Mouse (Mus musculus): ENCODE data around the gene Pias3. TPM values are rescaled to one million over a fixed set of nuclear protein-coding genes. Genes with fewer than 3 reads are reported as not detected.
"Not testable (repeated sequence)": the region's sequence is repeated elsewhere in the genome, so short reads cannot be mapped to it uniquely, and the experiment has no call there.

Pias3 gene
- polyA plus RNA-seq, 1 experiment from 2014 or later: 48.3 TPM

DNA sequence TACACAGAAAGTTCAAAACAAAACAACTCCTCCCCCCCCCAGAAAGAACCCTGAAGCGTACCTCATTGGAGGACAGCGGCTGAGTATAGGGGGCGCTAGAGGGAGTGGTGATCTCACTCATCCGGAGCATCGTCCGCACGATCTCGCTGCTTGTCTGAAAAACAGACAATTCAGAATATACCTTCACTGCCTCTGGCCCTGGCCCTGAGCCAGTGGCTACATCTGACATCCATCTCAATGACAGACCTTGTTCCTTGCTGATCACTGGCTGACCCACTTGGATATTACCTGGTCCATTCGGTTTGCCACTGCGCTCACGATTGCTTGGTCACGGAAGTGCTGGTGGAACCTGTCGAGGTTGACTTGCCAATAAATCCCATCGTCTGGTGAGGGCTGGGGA lies 23.0 kb downstream of the Pias3 start:
- WGBS: 44% methylated on average over 14 of the region's 14 CpGs
- Histone ChIP-seq H3K27ac (no peak overlapping the region), H3K36me3 (peaks cover 92% of the 10 kb centered on the region), H3K9me3 (no peaks in the 10 kb centered on the region), H3K4me3 (no peak overlapping the region), H3K27me3 (ENCODE audit: insufficient read depth, poor library complexity, severe bottlenecking) (no peaks in the 10 kb centered on the region), H3K4me1 (replicated peaks) (peaks cover 8% of the 10 kb centered on the region; the same call in 1 of the 2 replicates)
- peak; percentile 44 for DNase-seq (ENCODE audit: low spot score)

DNA sequence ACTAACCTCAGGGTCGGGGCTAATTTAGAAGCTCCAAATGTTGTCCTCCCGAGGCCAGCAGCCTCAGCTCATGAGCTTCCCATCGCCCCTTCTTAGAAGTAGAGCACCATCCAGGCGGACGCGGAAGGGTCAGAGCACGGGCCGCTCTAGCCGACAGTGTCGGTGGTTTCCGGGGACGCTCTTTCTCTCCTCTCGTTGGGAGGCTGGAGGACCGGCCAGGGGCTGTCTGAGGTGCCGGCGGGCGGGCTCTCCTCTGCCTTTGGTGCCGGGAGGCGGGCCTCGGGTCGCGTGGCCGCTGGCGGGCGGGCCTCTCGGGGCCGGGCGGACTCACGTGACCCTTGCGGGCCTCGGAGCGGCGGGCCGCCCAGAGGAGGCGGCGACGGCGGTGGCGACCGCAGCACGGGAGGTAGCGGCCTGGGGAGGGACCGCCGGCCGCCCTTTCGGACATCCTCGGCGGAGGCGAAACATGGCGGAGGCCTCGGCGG lies 31.2 kb downstream of the Pias3 start, which contains the start of the genes Polr3c and Rnf115:
Gene Polr3c, minus strand, starts transcription at position 286 of the 485 bp plus-strand sequence.
Gene Rnf115, plus strand, starts transcription at position 322 of the 485 bp plus-strand sequence.
- H3K27me3 ChIP-seq (ENCODE audit: insufficient read depth, poor library complexity, severe bottlenecking): no peaks in the 10 kb centered on the region
- H3K36me3 ChIP-seq: peaks cover 28% of the 10 kb centered on the region
- peak; percentile 95 for DNase-seq (ENCODE audit: low spot score)
- H3K4me3 ChIP-seq: peak within 1 kb of the TSS; percentile 87
- H3K27ac ChIP-seq: peak within 1 kb of the TSS; percentile 94
- H3K9me3 ChIP-seq: no peaks in the 10 kb centered on the region
- WGBS: under 1% methylated on average over 52 of the region's 52 CpGs
- H3K4me1 ChIP-seq (replicated peaks): peaks cover 35% of the 10 kb centered on the region

- peaks cover 35% of the 10 kb centered on the region for H3K4me1 ChIP-seq (replicated peaks)
Observed at GRCm38 (mm10) chr3:96727828-96728633, 31.8 kb downstream of the Pias3 start.

GRCm38 (mm10) chr3:96728634-96729402 lies 32.6 kb downstream of the Pias3 start:
- peaks cover 15% of the 10 kb centered on the region for H3K36me3 ChIP-seq
- no peaks in the 10 kb centered on the region for H3K9me3 ChIP-seq
- H3K4me3 ChIP-seq: peak overlapping the region; percentile 87
- WGBS: 58% methylated on average over 7 of the region's 7 CpGs
- no peak for DNase-seq (ENCODE audit: low spot score)
- no peak overlapping the region for H3K27ac ChIP-seq
- no peaks in the 10 kb centered on the region for H3K27me3 ChIP-seq (ENCODE audit: insufficient read depth, poor library complexity, severe bottlenecking)
- H3K4me1 ChIP-seq (replicated peaks): peaks cover 35% of the 10 kb centered on the region

More at GRCm38 (mm10) chr3:96727828-96728633, 31.8 kb downstream of the Pias3 start:
- peaks cover 23% of the 10 kb centered on the region for H3K36me3 ChIP-seq
- H3K4me3 ChIP-seq: peak overlapping the region; percentile 87
- H3K27ac ChIP-seq: peak overlapping the region; percentile 94
- H3K27me3 ChIP-seq (ENCODE audit: insufficient read depth, poor library complexity, severe bottlenecking): no peaks in the 10 kb centered on the region
- H3K9me3 ChIP-seq: no peaks in the 10 kb centered on the region
- under 1% methylated on average over 42 of the region's 42 CpGs for WGBS
- DNase-seq (ENCODE audit: low spot score): no peak

- Histone ChIP-seq H3K4me3 (no peak overlapping the region), H3K9me3 (no peaks in the 10 kb centered on the region), H3K27ac (no peak overlapping the region), H3K27me3 (ENCODE audit: insufficient read depth, poor library complexity, severe bottlenecking) (no peaks in the 10 kb centered on the region), H3K4me1 (replicated peaks) (peaks cover 35% of the 10 kb centered on the region), H3K36me3 (peaks cover 10% of the 10 kb centered on the region; the same call in 1 of the 2 replicates)
- no peak for DNase-seq (ENCODE audit: low spot score)
- WGBS: 76% methylated on average over 3 of the region's 3 CpGs
Observed at GRCm38 (mm10) chr3:96729403-96729784, 33.2 kb downstream of the Pias3 start.

GRCm38 (mm10) chr3:96730785-96731184 lies 34.6 kb downstream of the Pias3 start:
- DNase-seq (ENCODE audit: low spot score): no peak
- WGBS: 78% methylated on average over 5 of the region's 5 CpGs
- Histone ChIP-seq H3K9me3 (no peaks in the 10 kb centered on the region), H3K36me3 (0 out of 2 replicates have a peak, but pooled peaks cover 2% of the 10 kb centered on the region), H3K4me3 (no peak overlapping the region), H3K27ac (no peak overlapping the region), H3K4me1 (replicated peaks) (peaks cover 37% of the 10 kb centered on the region), H3K27me3 (ENCODE audit: insufficient read depth, poor library complexity, severe bottlenecking) (no peaks in the 10 kb centered on the region)

- DNase-seq (ENCODE audit: low spot score): no peak
- no peaks in the 10 kb centered on the region for H3K9me3 ChIP-seq
- H3K27me3 ChIP-seq (ENCODE audit: insufficient read depth, poor library complexity, severe bottlenecking): no peaks in the 10 kb centered on the region
- H3K4me3 ChIP-seq: no peak overlapping the region
- H3K27ac ChIP-seq: no peak overlapping the region
- 0 out of 2 replicates have a peak, but pooled peaks cover 2% of the 10 kb centered on the region for H3K36me3 ChIP-seq
- 100% methylated on average over 1 of the region's 1 CpGs for WGBS
- peaks cover 17% of the 10 kb centered on the region for H3K4me1 ChIP-seq (replicated peaks)
Observed at GRCm38 (mm10) chr3:96733984-96734383, 37.8 kb downstream of the Pias3 start.

DNA sequence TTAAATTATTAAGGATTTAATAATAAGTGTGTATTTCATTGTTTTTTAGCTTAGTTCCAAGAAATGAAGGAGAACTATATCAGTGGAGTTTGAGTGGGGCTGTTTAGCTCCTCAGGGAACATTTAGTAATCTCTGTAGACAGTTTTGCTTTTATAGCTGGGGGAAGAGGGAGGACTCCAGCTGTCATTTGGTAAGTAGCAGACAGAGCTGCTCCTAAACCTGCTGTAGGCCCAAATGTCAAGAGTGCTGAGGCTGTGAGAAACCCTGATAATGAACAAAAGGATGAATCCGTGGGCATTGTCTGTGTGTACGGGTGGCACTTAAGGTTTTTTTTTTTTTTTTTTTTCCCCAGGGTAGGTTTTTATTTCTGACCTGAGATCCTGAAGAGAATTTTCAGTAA lies 39.0 kb downstream of the Pias3 start:
- H3K4me1 ChIP-seq (replicated peaks): peaks cover 10% of the 10 kb centered on the region; the same call in 1 of the 2 replicates
- H3K27ac ChIP-seq: no peak overlapping the region
- 86% methylated on average over 2 of the region's 2 CpGs for WGBS
- no peak overlapping the region for H3K4me3 ChIP-seq
- DNase-seq (ENCODE audit: low spot score): no peak
- no peaks in the 10 kb centered on the region for H3K9me3 ChIP-seq
- 0 out of 2 replicates have a peak, but pooled peaks cover 2% of the 10 kb centered on the region for H3K36me3 ChIP-seq
- H3K27me3 ChIP-seq (ENCODE audit: insufficient read depth, poor library complexity, severe bottlenecking): no peaks in the 10 kb centered on the region

DNA sequence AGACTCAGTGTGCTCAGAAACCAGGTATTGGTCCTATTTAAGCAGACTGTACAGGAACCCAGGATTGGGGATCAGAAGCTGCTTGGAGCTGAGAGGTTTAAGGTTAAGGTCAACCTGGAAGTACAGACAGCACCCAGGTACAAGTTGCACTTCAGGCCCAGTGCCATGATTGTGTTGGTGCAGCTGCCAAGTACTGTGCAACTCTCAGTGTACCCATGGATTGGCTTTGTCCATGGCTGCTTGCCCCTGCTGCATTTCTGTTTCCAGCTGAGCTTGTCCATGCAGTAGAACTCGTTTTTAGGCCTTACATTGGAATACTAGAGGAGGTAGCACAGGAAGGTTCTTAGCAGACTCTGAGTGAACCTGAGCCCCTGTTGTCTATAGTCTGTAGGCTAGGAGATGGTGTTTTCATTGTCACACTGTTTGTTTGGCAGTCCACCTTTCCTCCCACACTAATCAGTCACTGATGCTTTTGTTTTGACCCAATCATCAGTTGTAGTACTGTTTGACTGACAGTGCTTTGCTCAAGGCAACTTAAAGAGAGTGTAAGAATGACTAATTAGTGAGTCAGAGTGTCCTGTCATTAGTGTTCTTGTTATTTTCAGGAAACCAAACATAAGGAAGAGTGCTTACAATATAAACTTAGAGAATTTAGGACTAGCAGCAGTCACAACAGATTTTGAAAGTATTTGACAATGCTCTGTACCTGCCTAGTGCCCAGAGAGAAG lies 41.0 kb downstream of the Pias3 start:
- H3K4me3 ChIP-seq: no peak overlapping the region
- 0 out of 2 replicates have a peak, but pooled peaks cover 2% of the 10 kb centered on the region for H3K4me1 ChIP-seq (replicated peaks)
- H3K27me3 ChIP-seq (ENCODE audit: insufficient read depth, poor library complexity, severe bottlenecking): no peaks in the 10 kb centered on the region
- no peak overlapping the region for H3K27ac ChIP-seq
- no peaks in the 10 kb centered on the region for H3K9me3 ChIP-seq
- DNase-seq (ENCODE audit: low spot score): no peak
- 56% methylated on average over 1 of the region's 1 CpGs for WGBS
- H3K36me3 ChIP-seq: 0 out of 2 replicates have a peak, but pooled peaks cover 2% of the 10 kb centered on the region

- Histone ChIP-seq H3K9me3 (no peaks in the 10 kb centered on the region), H3K36me3 (no peaks in the 10 kb centered on the region), H3K4me3 (no peak overlapping the region), H3K27me3 (ENCODE audit: insufficient read depth, poor library complexity, severe bottlenecking) (no peaks in the 10 kb centered on the region), H3K27ac (no peak overlapping the region), H3K4me1 (replicated peaks) (0 out of 2 replicates have a peak, but pooled peaks cover 2% of the 10 kb centered on the region)
- WGBS: 78% methylated on average over 1 of the region's 1 CpGs
- DNase-seq (ENCODE audit: low spot score): no peak
Observed at GRCm38 (mm10) chr3:96737995-96738394, 41.8 kb downstream of the Pias3 start.

DNA sequence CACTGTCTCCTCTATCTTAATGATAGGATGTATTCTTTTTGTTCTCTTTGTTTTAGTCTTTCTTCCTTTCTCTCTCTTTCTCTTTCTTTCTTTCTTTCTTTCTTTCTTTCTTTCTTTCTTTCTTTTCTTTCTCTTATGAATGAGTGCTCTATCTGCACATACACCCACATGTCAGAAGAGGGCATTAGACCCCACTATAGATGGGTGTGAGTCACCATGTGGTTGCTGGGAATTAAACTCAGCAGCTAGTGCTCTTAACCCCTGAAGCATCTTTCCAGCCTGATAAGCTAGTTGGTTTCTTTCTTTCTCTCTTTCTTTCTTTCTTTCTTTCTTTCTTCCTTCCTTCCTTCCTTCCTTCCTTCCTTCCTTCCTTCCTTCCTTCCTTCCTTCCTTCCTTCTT lies 44.1 kb downstream of the Pias3 start:
- H3K4me3 ChIP-seq; H3K27ac ChIP-seq; H3K27me3 ChIP-seq (ENCODE audit: insufficient read depth, poor library complexity, severe bottlenecking); H3K4me1 ChIP-seq (replicated peaks); DNase-seq (ENCODE audit: low spot score); H3K36me3 ChIP-seq; H3K9me3 ChIP-seq: not testable (repeated sequence)

- Histone ChIP-seq H3K27me3 (ENCODE audit: insufficient read depth, poor library complexity, severe bottlenecking) (no peaks in the 10 kb centered on the region), H3K4me1 (replicated peaks) (no peaks in the 10 kb centered on the region), H3K36me3 (peaks cover 4% of the 10 kb centered on the region; the same call in 1 of the 2 replicates), H3K9me3 (no peaks in the 10 kb centered on the region), H3K27ac (no peak overlapping the region), H3K4me3 (no peak overlapping the region)
- DNase-seq (ENCODE audit: low spot score): no peak
- WGBS: 98% methylated on average over 3 of the region's 3 CpGs
Observed at GRCm38 (mm10) chr3:96744348-96744747, 48.2 kb downstream of the Pias3 start.

Data from hindbrain, embryonic 10.5 days (tissue).